Mouse (Mus musculus): ENCODE measurements around the gene Fap. TPM values are rescaled to one million over a fixed set of nuclear protein-coding genes. Genes with fewer than 3 reads are reported as not detected.

Fap gene
- total and polyA plus RNA-seq, 2 experiments from 2014 or later: 0.52 to 0.77 TPM

DNA sequence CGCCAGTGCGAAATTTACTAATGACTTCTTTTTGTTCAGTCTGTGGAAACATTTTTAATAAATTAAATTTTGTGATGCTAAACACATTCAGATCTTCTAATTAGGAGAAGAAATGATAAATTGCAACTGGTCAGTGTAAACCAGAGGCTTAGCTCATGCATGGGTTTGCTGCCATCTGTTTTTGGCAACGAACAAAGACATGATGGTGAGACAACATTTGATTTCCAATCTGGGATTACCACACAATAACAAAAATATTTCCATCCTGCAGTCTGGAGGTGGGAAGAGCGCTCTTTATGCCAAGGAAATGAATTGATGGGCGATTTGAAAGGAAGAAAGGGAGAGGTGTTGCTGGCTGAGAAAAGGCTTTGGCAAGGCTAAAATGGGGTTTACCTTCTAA lies 29.7 kb upstream of the Fap start:
- TF ChIP-seq CTCF (IDR thresholded peaks at IDR 0.05): no peak
- DNase-seq (ENCODE audit: low spot score): no peak
- H3K9ac ChIP-seq (replicated peaks; ENCODE audit: low read length, poor library complexity, severe bottlenecking): no peak overlapping the region
- H3K36me3 ChIP-seq (ENCODE audit: insufficient read depth, low read length): no peaks in the 10 kb centered on the region
- no peak overlapping the region for H3K27ac ChIP-seq (ENCODE audit: low read depth, low read length)
- H3K4me1 ChIP-seq (ENCODE audit: insufficient read depth, low read length): no peaks in the 10 kb centered on the region
- no peak for ATAC-seq (ENCODE audit: low FRiP score)
- H3K4me2 ChIP-seq (ENCODE audit: low read depth, low read length, poor library complexity, severe bottlenecking): no peak overlapping the region
- whole genome bisulfite sequencing: 85% methylated on average over 5 of the region's 5 CpGs
- no peaks in the 10 kb centered on the region for H3K27me3 ChIP-seq (ENCODE audit: insufficient read depth, low read length)
- no peaks in the 10 kb centered on the region for H3K9me3 ChIP-seq (ENCODE audit: low read length)
- no peak overlapping the region for H3K4me3 ChIP-seq (ENCODE audit: low read depth, low read length)

DNA sequence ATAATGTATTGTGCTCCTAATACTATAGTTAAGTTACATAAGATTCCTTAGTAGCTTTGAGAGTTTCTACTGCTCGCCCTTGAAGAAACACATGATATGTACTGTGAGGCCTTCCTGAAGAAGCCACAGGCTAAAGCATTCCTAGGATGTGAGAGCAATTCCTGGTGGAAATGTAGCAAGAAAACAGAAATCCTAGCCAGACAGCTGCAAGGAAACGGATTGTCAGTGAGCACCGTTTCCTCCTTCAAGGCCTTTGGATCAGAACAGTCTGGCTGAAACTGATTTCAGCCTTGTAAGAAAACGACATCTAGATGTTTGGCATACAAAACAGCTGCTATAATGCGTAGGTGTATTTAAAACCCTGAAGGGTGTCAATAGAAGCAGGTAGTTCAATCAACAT lies 22.7 kb upstream of the Fap start:
- no peak overlapping the region for H3K4me2 ChIP-seq (ENCODE audit: low read depth, low read length, poor library complexity, severe bottlenecking)
- no peaks in the 10 kb centered on the region for H3K27me3 ChIP-seq (ENCODE audit: insufficient read depth, low read length)
- H3K9me3 ChIP-seq (ENCODE audit: low read length): no peaks in the 10 kb centered on the region
- DNase-seq (ENCODE audit: low spot score): no peak
- no peaks in the 10 kb centered on the region for H3K36me3 ChIP-seq (ENCODE audit: insufficient read depth, low read length)
- H3K27ac ChIP-seq (ENCODE audit: low read depth, low read length): no peak overlapping the region
- WGBS: 85% methylated on average over 5 of the region's 5 CpGs
- H3K4me3 ChIP-seq (ENCODE audit: low read depth, low read length): no peak overlapping the region
- no peak for ATAC-seq (ENCODE audit: low FRiP score)
- no peak for TF ChIP-seq CTCF (IDR thresholded peaks at IDR 0.05)
- no peak overlapping the region for H3K9ac ChIP-seq (replicated peaks; ENCODE audit: low read length, poor library complexity, severe bottlenecking)
- no peaks in the 10 kb centered on the region for H3K4me1 ChIP-seq (ENCODE audit: insufficient read depth, low read length)

GRCm38 (mm10) chr2:62594491-62594890 lies 20.6 kb upstream of the Fap start:
- Histone ChIP-seq H3K27me3 (ENCODE audit: insufficient read depth, low read length) (no peaks in the 10 kb centered on the region), H3K27ac (ENCODE audit: low read depth, low read length) (no peak overlapping the region), H3K4me1 (ENCODE audit: insufficient read depth, low read length) (no peaks in the 10 kb centered on the region), H3K9ac (replicated peaks; ENCODE audit: low read length, poor library complexity, severe bottlenecking) (no peak overlapping the region), H3K4me3 (ENCODE audit: low read depth, low read length) (no peak overlapping the region), H3K36me3 (ENCODE audit: insufficient read depth, low read length) (no peaks in the 10 kb centered on the region), H3K9me3 (ENCODE audit: low read length) (no peaks in the 10 kb centered on the region), H3K4me2 (ENCODE audit: low read depth, low read length, poor library complexity, severe bottlenecking) (no peak overlapping the region)
- DNase-seq (ENCODE audit: low spot score) (no peak), ATAC-seq (ENCODE audit: low FRiP score) (no peak)
- TF ChIP-seq CTCF (IDR thresholded peaks at IDR 0.05): no peak
- WGBS: 92% methylated on average over 2 of the region's 2 CpGs

DNA sequence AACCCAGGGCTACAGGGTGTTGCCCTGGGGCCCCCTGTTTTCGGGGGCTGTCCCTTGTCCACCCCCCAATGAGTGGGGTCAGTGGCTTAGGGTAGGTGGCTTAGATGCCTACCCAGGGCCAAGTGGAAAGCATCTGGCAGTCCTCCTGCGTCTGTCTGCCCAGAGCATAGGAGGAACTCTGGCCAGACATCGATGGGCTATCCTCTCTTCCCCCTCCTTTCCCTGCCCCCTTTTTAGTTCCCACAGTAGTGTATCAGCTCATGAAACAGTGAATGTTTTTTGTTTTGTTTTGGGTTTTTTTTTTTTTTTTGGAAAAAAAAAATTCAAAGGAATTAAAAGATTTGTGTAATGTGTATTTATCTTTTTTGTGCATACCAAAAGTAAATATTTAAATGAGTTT lies 17.7 kb upstream of the Fap start:
- Histone ChIP-seq H3K9ac (replicated peaks; ENCODE audit: low read length, poor library complexity, severe bottlenecking) (no peak overlapping the region), H3K27ac (ENCODE audit: low read depth, low read length) (no peak overlapping the region), H3K4me1 (ENCODE audit: insufficient read depth, low read length) (no peaks in the 10 kb centered on the region), H3K4me2 (ENCODE audit: low read depth, low read length, poor library complexity, severe bottlenecking) (no peak overlapping the region), H3K4me3 (ENCODE audit: low read depth, low read length) (no peak overlapping the region), H3K27me3 (ENCODE audit: insufficient read depth, low read length) (no peaks in the 10 kb centered on the region), H3K36me3 (ENCODE audit: insufficient read depth, low read length) (no peaks in the 10 kb centered on the region), H3K9me3 (ENCODE audit: low read length) (no peaks in the 10 kb centered on the region)
- whole genome bisulfite sequencing: 85% methylated on average over 3 of the region's 3 CpGs
- no peak for ATAC-seq (ENCODE audit: low FRiP score)
- no peak for DNase-seq (ENCODE audit: low spot score)
- TF ChIP-seq CTCF (IDR thresholded peaks at IDR 0.05): no peak

- Histone ChIP-seq H3K27ac (ENCODE audit: low read depth, low read length) (no peak overlapping the region), H3K9me3 (ENCODE audit: low read length) (no peaks in the 10 kb centered on the region), H3K9ac (replicated peaks; ENCODE audit: low read length, poor library complexity, severe bottlenecking) (no peak overlapping the region), H3K4me3 (ENCODE audit: low read depth, low read length) (no peak overlapping the region), H3K36me3 (ENCODE audit: insufficient read depth, low read length) (no peaks in the 10 kb centered on the region), H3K4me2 (ENCODE audit: low read depth, low read length, poor library complexity, severe bottlenecking) (no peak overlapping the region), H3K4me1 (ENCODE audit: insufficient read depth, low read length) (no peaks in the 10 kb centered on the region), H3K27me3 (ENCODE audit: insufficient read depth, low read length) (no peaks in the 10 kb centered on the region)
- ATAC-seq (ENCODE audit: low FRiP score): no peak
- no peak for TF ChIP-seq CTCF (IDR thresholded peaks at IDR 0.05)
- no peak for DNase-seq (ENCODE audit: low spot score)
- 87% methylated on average over 4 of the region's 4 CpGs for WGBS
Observed at GRCm38 (mm10) chr2:62589333-62589732, 15.5 kb upstream of the Fap start.

DNA sequence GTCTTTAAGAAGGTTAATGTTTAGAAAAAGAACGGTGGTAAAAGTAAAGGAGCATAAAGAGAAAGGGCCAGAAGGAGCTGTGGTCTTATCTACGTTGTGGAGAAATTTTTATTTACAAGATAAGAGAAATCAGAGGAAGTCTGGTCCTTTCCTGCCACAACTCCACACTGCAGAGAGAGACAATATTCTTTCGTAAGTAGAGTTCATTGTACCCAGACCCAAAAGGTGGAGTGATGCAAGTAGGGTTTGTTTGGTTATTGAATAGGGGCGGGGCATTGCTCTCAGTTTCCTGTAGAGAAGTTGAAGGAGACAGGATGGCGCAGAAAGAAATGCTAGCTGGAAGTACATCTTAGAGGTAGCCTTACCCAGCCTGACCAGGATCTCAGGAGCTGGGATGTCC lies 11.9 kb upstream of the Fap start:
- no peaks in the 10 kb centered on the region for H3K4me1 ChIP-seq (ENCODE audit: insufficient read depth, low read length)
- 90% methylated on average over 5 of the region's 5 CpGs for WGBS
- no peaks in the 10 kb centered on the region for H3K9me3 ChIP-seq (ENCODE audit: low read length)
- no peak for TF ChIP-seq CTCF (IDR thresholded peaks at IDR 0.05)
- DNase-seq (ENCODE audit: low spot score): no peak
- H3K4me2 ChIP-seq (ENCODE audit: low read depth, low read length, poor library complexity, severe bottlenecking): no peak overlapping the region
- H3K27ac ChIP-seq (ENCODE audit: low read depth, low read length): no peak overlapping the region
- no peaks in the 10 kb centered on the region for H3K27me3 ChIP-seq (ENCODE audit: insufficient read depth, low read length)
- no peak overlapping the region for H3K9ac ChIP-seq (replicated peaks; ENCODE audit: low read length, poor library complexity, severe bottlenecking)
- no peak for ATAC-seq (ENCODE audit: low FRiP score)
- no peaks in the 10 kb centered on the region for H3K36me3 ChIP-seq (ENCODE audit: insufficient read depth, low read length)
- no peak overlapping the region for H3K4me3 ChIP-seq (ENCODE audit: low read depth, low read length)

All from midbrain, postnatal 0 days (tissue).